Mouse (Mus musculus): ENCODE measurements around the gene Lyplal1.

- TF ChIP-seq CTCF (IDR thresholded peaks at IDR 0.05; ENCODE audit: borderline replicate concordance, insufficient read depth, low read depth, low read length) (no peak), POLR2A (IDR thresholded peaks at IDR 0.05; ENCODE audit: borderline replicate concordance, insufficient read depth, low read length) (no peak)
Observed at GRCm38 (mm10) chr1:186126313-186126862, 9.3 kb upstream of the Lyplal1 start.
